Mouse (Mus musculus) left cerebral cortex, adult 8-10 months (tissue): ENCODE measurements around the gene Gm19402. TPM values are rescaled to one million over a fixed set of nuclear protein-coding genes. Genes with fewer than 3 reads are reported as not detected.

Experiments
- DNase-seq, 2 experiments: peaks; one replicate each; pipeline ENCODE4 v3.0.0; 2022; ENCODE audit warnings: low spot score in 2 of 2
- microRNA-seq, 2 experiments: library from miRNA; unstranded; fragments of <30 nt; microRNA quantifications; one replicate each; pipeline ENCODE4 v1.2.0; 2022
- total RNA-seq, 4 experiments: library from RNA; stranded (reverse); gene quantifications; 2 replicates each; pipeline ENCODE4 v1.2.4; 2022

Gene Gm19402
- total RNA-seq, 4 experiments from 2014 or later, result not detected

DNA sequence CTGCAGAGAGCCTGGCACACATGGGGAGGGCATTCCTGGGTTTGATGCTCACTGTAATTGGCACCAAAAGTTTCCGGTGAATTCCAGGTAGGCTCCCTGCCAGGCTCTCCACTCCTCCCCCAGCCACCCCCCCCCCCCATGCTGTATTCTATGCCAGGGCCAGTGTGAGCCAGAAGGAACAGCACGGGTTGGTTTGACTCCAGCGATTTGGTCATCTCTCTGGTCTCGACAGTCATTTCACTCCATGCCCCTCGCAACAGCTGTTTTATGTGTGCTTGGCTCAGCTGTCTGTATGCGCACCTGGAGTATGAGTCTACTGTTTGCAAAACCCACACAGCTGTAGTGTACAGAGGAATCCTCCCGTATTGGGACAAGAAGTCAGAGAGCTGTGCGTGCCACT, 24.2 kb downstream of the Gm19402 start:
- no peak for DNase-seq

- no peak for DNase-seq
Observed at GRCm38 (mm10) chr10:77663949-77664665, 26.4 kb downstream of the Gm19402 start.

DNA sequence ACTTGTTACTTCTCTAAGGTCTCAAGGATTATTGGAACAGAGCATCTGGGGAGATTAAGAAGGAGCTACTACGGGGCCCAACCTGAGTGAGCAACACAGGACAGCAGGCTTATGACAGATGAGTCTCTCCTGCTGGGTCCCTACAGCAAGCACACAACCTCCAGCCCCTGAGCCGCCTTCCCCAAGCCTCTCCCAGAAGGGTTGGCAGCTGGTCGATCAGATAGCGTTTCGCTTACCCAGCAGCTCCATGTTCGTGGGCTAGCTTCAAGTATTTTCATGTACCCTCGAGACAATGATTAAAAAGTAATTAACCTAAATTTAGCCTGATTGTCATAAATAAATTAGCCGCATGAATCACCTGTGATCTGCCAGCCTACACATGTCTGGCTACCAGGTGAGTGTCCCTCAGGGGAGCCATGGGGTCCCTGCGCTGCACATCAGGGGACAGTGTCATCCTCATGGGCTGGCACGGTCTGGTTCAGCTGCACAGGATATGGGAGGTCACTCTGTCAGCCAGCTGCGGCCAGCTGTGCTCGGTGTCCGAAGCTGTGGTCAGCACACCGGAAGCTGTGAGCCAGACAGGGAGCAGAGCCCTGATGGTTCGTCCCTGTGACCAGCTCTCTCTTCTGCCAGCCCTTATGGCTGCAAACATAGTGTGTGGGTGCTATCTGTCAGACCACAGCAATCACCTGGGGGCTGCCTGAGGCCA, 32.1 kb downstream of the Gm19402 start:
- DNase-seq, result no peak

DNA sequence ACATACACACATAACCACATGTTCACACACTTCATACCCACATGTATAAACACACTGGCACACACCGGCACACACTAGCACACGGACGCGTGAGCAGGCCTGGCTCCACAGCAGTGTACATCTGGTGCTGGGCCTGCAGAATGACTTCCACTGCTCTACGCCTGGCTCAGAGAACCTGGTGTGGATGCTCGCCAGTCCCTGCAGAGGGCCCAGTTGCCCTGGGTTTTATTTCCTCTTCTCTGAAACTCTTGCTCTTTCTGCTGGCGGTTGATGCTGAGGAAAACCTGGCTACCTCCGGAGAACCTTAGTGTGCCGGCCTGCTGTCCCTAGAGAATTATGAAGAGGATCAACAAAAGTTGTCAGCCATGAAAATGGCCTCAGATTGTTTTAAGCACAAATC, 38.5 kb downstream of the Gm19402 start:
- DNase-seq, result no peak

DNA sequence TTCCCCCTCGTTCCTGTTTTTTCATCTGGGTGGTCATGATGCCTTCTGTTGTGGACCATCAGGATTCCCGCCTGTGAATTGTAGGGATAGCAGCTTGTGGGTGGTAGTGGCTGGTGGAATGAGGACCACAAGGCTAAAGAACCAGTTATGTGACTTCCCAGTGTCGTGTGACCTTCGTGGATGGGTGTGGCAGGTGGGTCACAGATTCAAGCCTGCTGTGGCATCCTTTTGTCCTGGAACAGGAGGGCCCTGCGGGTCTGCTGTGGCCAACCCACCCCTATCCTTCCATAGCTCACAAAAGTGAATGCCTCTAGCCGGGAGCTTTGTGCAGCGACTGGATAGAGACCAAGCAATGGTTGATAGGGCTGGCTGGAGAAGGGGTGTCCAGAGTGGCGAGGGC, 42.7 kb downstream of the Gm19402 start:
- DNase-seq, result no peak

- DNase-seq, result no peak
Observed at GRCm38 (mm10) chr10:77647461-77647860, 43.1 kb downstream of the Gm19402 start.

GRCm38 (mm10) chr10:77645571-77645970, 45.0 kb downstream of the Gm19402 start:
- no peak for DNase-seq

- DNase-seq, result no peak
Observed at GRCm38 (mm10) chr10:77643160-77643559, 47.4 kb downstream of the Gm19402 start.

Small RNAs within 50 kb of the gene (microRNA-seq; reads per million reads assigned to microRNA genes)
- 6.9 to 12.8 reads per million in 2 experiments for gene Mir1930

Other genes with a start within 250 kb of the Gm19402 start
- gene Fam207a, start 175.0 kb downstream of the Gm19402 start, total RNA-seq, result 10 to 100 TPM; 26.6 to 32.7 (median 29.5) TPM
- 10 to 100 TPM in 2 of 4 experiments, 1 to 10 TPM in 2; 3.8 to 20.4 (median 8.9) TPM for gene Itgb2, start 160.5 kb downstream of the Gm19402 start, total RNA-seq
- 10 to 100 TPM; 80.9 to 92.5 (median 89.4) TPM for gene Pttg1ip, start 109.0 kb downstream of the Gm19402 start, total RNA-seq
- gene Sumo3, start 84.7 kb downstream of the Gm19402 start, total RNA-seq, result 100 to 1,000 TPM; 172 to 216 (median 192) TPM
- gene Gm49325, start 84.6 kb downstream of the Gm19402 start, total RNA-seq, result 10 to 100 TPM; 17.1 to 31.9 (median 23.8) TPM
- 10 to 100 TPM; 44.8 to 51.1 (median 49.0) TPM for gene Ube2g2, start 68.5 kb downstream of the Gm19402 start, total RNA-seq
- gene Tspear, start 4.2 kb downstream of the Gm19402 start, total RNA-seq, result 1 to 10 TPM in 1 of 4 experiments, under 1 TPM in 3; 0.35 to 1.1 (median 0.74) TPM
- not detected for gene Gm9508, start 6.5 kb upstream of the Gm19402 start, total RNA-seq
- not detected for gene Gm10272, start 15.9 kb upstream of the Gm19402 start, total RNA-seq
- gene Gm10024, start 20.7 kb upstream of the Gm19402 start, total RNA-seq, result not detected
- not detected for gene Gm10142, start 25.1 kb upstream of the Gm19402 start, total RNA-seq
- not detected for gene Krtap12-1, start 29.8 kb upstream of the Gm19402 start, total RNA-seq
- not detected for gene Gm10100, start 35.7 kb upstream of the Gm19402 start, total RNA-seq
- not detected for gene Gm18596, start 51.9 kb upstream of the Gm19402 start, total RNA-seq
- gene Gm9736, start 60.6 kb upstream of the Gm19402 start, total RNA-seq, result not detected
- not detected for gene Gm3233, start 68.9 kb upstream of the Gm19402 start, total RNA-seq
- gene Gm3238, start 80.6 kb upstream of the Gm19402 start, total RNA-seq, result not detected
- not detected for gene Gm7138, start 86.2 kb upstream of the Gm19402 start, total RNA-seq
- gene Gm3250, start 91.8 kb upstream of the Gm19402 start, total RNA-seq, result not detected
- not detected for gene Gm7137, start 97.4 kb upstream of the Gm19402 start, total RNA-seq
- not detected for gene Gm9639, start 104.3 kb upstream of the Gm19402 start, total RNA-seq
- not detected for gene Gm19668, start 108.4 kb upstream of the Gm19402 start, total RNA-seq
- not detected for gene Gm9507, start 121.1 kb upstream of the Gm19402 start, total RNA-seq
- not detected for gene Gm2696, start 123.9 kb upstream of the Gm19402 start, total RNA-seq
- gene Krtap10-4, start 136.3 kb upstream of the Gm19402 start, total RNA-seq, result not detected
- not detected for gene Krtap10-10, start 145.2 kb upstream of the Gm19402 start, total RNA-seq
- gene Gm36176, start 156.0 kb upstream of the Gm19402 start, total RNA-seq, result not detected
- gene Gm10318, start 162.1 kb upstream of the Gm19402 start, total RNA-seq, result not detected
- gene Gm3285, start 171.2 kb upstream of the Gm19402 start, total RNA-seq, result not detected
- 10 to 100 TPM in 3 of 4 experiments, 1 to 10 TPM in 1; 9.3 to 10.8 (median 10.4) TPM for gene Lrrc3, start 211.8 kb upstream of the Gm19402 start, total RNA-seq